In the genomic region with DNA sequence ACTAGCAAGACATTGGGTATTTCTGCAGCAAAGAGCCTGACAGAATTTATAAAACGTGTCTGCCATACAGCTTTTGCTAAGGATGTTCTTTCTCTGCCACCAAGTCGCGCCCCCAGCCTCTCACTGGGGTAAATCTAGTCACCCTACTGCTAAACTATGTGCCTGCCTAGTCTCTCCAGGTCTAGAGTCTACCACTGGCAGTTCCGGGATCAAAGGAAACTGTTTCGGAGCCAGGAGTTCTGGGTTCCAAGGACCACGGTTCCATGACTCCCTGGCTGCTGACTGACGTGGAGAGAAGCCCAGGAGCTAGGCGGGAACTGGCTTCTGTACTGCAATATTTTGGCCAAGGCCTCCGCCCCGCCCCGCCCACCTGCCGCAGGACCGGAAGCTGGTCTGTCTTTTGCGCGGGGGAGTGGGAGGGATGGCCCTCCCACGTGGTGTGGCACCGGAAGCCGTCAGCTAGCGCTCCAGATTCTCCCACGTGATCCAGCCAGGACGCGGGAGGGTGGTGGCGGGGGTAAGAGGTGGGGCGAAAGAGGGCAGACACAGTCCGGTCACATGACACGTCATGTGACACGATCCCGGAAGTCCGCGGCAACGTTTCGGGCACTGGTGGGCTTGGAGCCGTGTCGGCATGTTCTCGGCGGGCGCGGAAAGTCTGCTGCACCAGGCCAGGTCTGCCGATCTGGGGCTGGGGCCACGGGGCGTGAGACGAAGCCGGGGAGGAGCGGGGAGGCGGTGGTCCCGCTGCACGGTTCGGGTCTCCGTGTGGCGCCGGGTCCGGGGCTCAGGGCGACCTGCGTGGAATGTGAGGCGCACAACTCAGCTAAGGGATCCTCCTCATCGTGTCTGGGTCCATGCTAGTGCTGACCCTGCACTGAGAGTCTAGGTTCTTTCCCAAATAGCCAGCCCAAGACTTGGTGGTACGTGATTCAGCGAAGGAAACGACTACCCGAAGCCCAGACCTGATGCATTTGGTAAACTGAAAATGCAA, we compare ENCODE assay signal across 8 mouse cellular contexts. TPM values are rescaled to one million over a fixed set of nuclear protein-coding genes. Genes with fewer than 3 reads are reported as not detected.
DNase-seq lines count a peak whose midpoint lies in the region; ATAC-seq and TF ChIP-seq lines count a peak whose summit lies in the region.

A gene (plus strand): TSS at position 484 of the 994 bp plus-strand sequence.

- WGBS in bone marrow, adult 2 months: 2% methylated on average over 60 of the region's 60 CpGs
- 2% methylated on average over 60 of the region's 60 CpGs for WGBS in embryonic facial prominence, embryonic 15.5 days
- 2% methylated on average over 60 of the region's 60 CpGs for WGBS in kidney, embryonic 14.5 days
- 1% methylated on average over 60 of the region's 60 CpGs for WGBS in limb, embryonic 15.5 days

- H3K9me3 ChIP-seq in embryonic facial prominence, embryonic 15.5 days (replicated peaks): no peaks in the 10 kb centered on the region
- H3K9me3 ChIP-seq in kidney, embryonic 14.5 days (ENCODE audit: control insufficient read depth, low read length): no peaks in the 10 kb centered on the region
- H3K9me3 ChIP-seq in limb, embryonic 15.5 days: no peaks in the 10 kb centered on the region

- H3K4me2 ChIP-seq in embryonic facial prominence, embryonic 15.5 days (replicated peaks): peak within 1 kb of the TSS; percentile 86
- peak within 1 kb of the TSS; percentile 83 for H3K4me2 ChIP-seq in kidney, embryonic 14.5 days (replicated peaks; ENCODE audit: low read depth, low read length)
- H3K4me2 ChIP-seq in limb, embryonic 15.5 days: peak within 1 kb of the TSS; percentile 60

- H3K4me1 ChIP-seq in bone marrow, adult 2 months (ENCODE audit: control insufficient read depth, insufficient read depth, low read length): peaks cover 2% of the 10 kb centered on the region; the same call in 1 of the 2 replicates
- peaks cover 31% of the 10 kb centered on the region for H3K4me1 ChIP-seq in embryonic facial prominence, embryonic 15.5 days
- peaks cover 7% of the 10 kb centered on the region; the same call in 1 of the 2 replicates for H3K4me1 ChIP-seq in kidney, embryonic 14.5 days (ENCODE audit: control insufficient read depth, insufficient read depth, low read length)
- peaks cover 19% of the 10 kb centered on the region for H3K4me1 ChIP-seq in limb, embryonic 15.5 days

- peak within 1 kb of the TSS; percentile 59 for H3K9ac ChIP-seq in embryonic facial prominence, embryonic 15.5 days
- peak within 1 kb of the TSS; percentile 78 for H3K9ac ChIP-seq in kidney, embryonic 14.5 days (ENCODE audit: low read depth, low read length)
- peak within 1 kb of the TSS; percentile 44 for H3K9ac ChIP-seq in limb, embryonic 15.5 days

- H3K27ac ChIP-seq in bone marrow, adult 2 months (ENCODE audit: control insufficient read depth, insufficient read depth, low read depth, low read length, poor library complexity): peak within 1 kb of the TSS; percentile 67
- peak within 1 kb of the TSS; percentile 92 for H3K27ac ChIP-seq in embryonic facial prominence, embryonic 15.5 days (replicated peaks)
- peak within 1 kb of the TSS; percentile 73; the same call in 1 of the 2 replicates for H3K27ac ChIP-seq in kidney, embryonic 14.5 days (ENCODE audit: low read depth, low read length)
- peak within 1 kb of the TSS; percentile 93 for H3K27ac ChIP-seq in limb, embryonic 15.5 days

- peak within 1 kb of the TSS; percentile 90 for H3K4me3 ChIP-seq in bone marrow, adult 2 months (replicated peaks; ENCODE audit: control insufficient read depth, low read depth, low read length)
- peak within 1 kb of the TSS; percentile 71 for H3K4me3 ChIP-seq in embryonic facial prominence, embryonic 15.5 days (replicated peaks)
- H3K4me3 ChIP-seq in kidney, embryonic 14.5 days (ENCODE audit: low read length): peak within 1 kb of the TSS; percentile 85
- peak within 1 kb of the TSS; percentile 60 for H3K4me3 ChIP-seq in limb, embryonic 15.5 days

- H3K36me3 ChIP-seq in embryonic facial prominence, embryonic 15.5 days: peaks cover 20% of the 10 kb centered on the region
- peaks cover 5% of the 10 kb centered on the region; the same call in 1 of the 2 replicates for H3K36me3 ChIP-seq in kidney, embryonic 14.5 days (ENCODE audit: control insufficient read depth, insufficient read depth, low read length)
- H3K36me3 ChIP-seq in limb, embryonic 15.5 days: peaks cover 41% of the 10 kb centered on the region

- peak; percentile 99 for DNase-seq in 416B (ENCODE audit: low read depth)
- DNase-seq in heart, adult 8-10 months (ENCODE audit: low spot score): peak; percentile 93
- DNase-seq in monocyte, adult 2 months (ENCODE audit: low read depth in 1 of 2, low spot score in 2 of 2): peak; percentile 87 to 88
- peak; percentile 95 to 96 for DNase-seq in spleen, postnatal 36 days (ENCODE audit: low spot score in 2 of 2)

- no peak for TF ChIP-seq CTCF in bone marrow, adult 2 months (IDR thresholded peaks at IDR 0.05; ENCODE audit: control insufficient read depth, insufficient read depth, low read length)

- peak; percentile 93 for ATAC-seq in embryonic facial prominence, embryonic 15.5 days (ENCODE audit: insufficient number of reproducible peaks, low FRiP score, low TSS enrichment, low read depth)
- peak; percentile 92 for ATAC-seq in kidney, embryonic 14.5 days (ENCODE audit: low FRiP score, low TSS enrichment)
- ATAC-seq in limb, embryonic 15.5 days (ENCODE audit: insufficient number of reproducible peaks, low FRiP score, low TSS enrichment, low read depth): peak; percentile 91

- peak; percentile 74 for TF ChIP-seq POLR2A in bone marrow, adult 2 months (IDR thresholded peaks at IDR 0.05; ENCODE audit: borderline replicate concordance, control insufficient read depth, low read depth, low read length)

- no peaks in the 10 kb centered on the region for H3K27me3 ChIP-seq in embryonic facial prominence, embryonic 15.5 days
- no peaks in the 10 kb centered on the region for H3K27me3 ChIP-seq in kidney, embryonic 14.5 days (ENCODE audit: control insufficient read depth, insufficient read depth, low read length)
- no peaks in the 10 kb centered on the region for H3K27me3 ChIP-seq in limb, embryonic 15.5 days

RNA-seq across cellular contexts. Expression of the gene that starts here (rescaled TPM):
- 16.5 and 22.8 TPM in 2 replicates for polyA plus RNA-seq in bone marrow, adult 2 months (2011; ENCODE audit: insufficient read depth, insufficient read length, low replicate concordance, missing spikeins)
- polyA plus RNA-seq in embryonic facial prominence, embryonic 15.5 days (2015; fragmentation: Nextera tagmentation; extraction: Ambion mirVana): 9.9 and 11.8 TPM in 2 replicates
- total RNA-seq in heart, adult 8-10 months (2022): 1 to 10 TPM; 4.5 to 8.3 (median 7.1) TPM
- polyA plus RNA-seq in kidney, embryonic 14.5 days (2014; fragmentation: Nextera tagmentation; extraction: Ambion mirVana): 7.2 and 10.1 TPM in 2 replicates
- polyA plus RNA-seq in limb, embryonic 15.5 days (2015; fragmentation: Nextera tagmentation; extraction: Ambion mirVana): 9.8 and 9.9 TPM in 2 replicates

Comparison
In these comparisons a context has a peak if more than half of its experiments do, and no peak if none do; other contexts are left out.
1. Peak in every context shown above with its lines: DNase-seq, ATAC-seq, H3K4me3 ChIP-seq and H3K27ac ChIP-seq.